Comparison of ENCODE assay signal across 23 mouse cellular contexts in genomic region chr19:40421037-40421436, GRCm38 (mm10).
A peak's percentile ranks its signal among the peaks of the same experiment; 100 is the strongest.
DNase-seq lines count a peak whose midpoint lies in the region; ATAC-seq and TF ChIP-seq lines count a peak whose summit lies in the region.
"Had no signal": no experiment of that assay in that cellular context is flagged by ENCODE, and none has a peak within 500 bp of the region (broad histone marks: within the 10 kb centered on the region; RNA-seq: fewer than 3 reads in every experiment).

No protein-coding gene starts in this region.

- H3K27me3 ChIP-seq in heart, embryonic 12.5 days (replicated peaks): no peaks in the 10 kb centered on the region
- H3K27me3 ChIP-seq in hindbrain, postnatal 0 days (ENCODE audit: insufficient read depth, low read length): no peaks in the 10 kb centered on the region
- no peaks in the 10 kb centered on the region for H3K27me3 ChIP-seq in hindbrain, embryonic 12.5 days
- no peaks in the 10 kb centered on the region for H3K27me3 ChIP-seq in forebrain, embryonic 14.5 days (replicated peaks; ENCODE audit: control insufficient read depth, insufficient read depth, low read length)
- H3K27me3 ChIP-seq in midbrain, embryonic 15.5 days (replicated peaks): no peaks in the 10 kb centered on the region
- H3K27me3 ChIP-seq: limb, embryonic 15.5 days had no signal

- TF ChIP-seq CTCF in hindbrain, postnatal 0 days (IDR thresholded peaks at IDR 0.05; ENCODE audit: low read depth): no peak

- H3K4me3 ChIP-seq in heart, embryonic 12.5 days: no peak overlapping the region
- no peak overlapping the region for H3K4me3 ChIP-seq in hindbrain, postnatal 0 days (ENCODE audit: low read length)
- H3K4me3 ChIP-seq in hindbrain, embryonic 12.5 days: no peak overlapping the region
- H3K4me3 ChIP-seq in forebrain, embryonic 14.5 days (ENCODE audit: low read depth, low read length): no peak overlapping the region
- H3K4me3 ChIP-seq in midbrain, embryonic 15.5 days: no peak overlapping the region
- H3K4me3 ChIP-seq: embryonic facial prominence, embryonic 10.5 days; limb, embryonic 15.5 days had no signal

- no peak overlapping the region for H3K9ac ChIP-seq in heart, embryonic 12.5 days
- no peak overlapping the region for H3K9ac ChIP-seq in hindbrain, postnatal 0 days (replicated peaks; ENCODE audit: low read length)
- H3K9ac ChIP-seq in hindbrain, embryonic 12.5 days: no peak overlapping the region
- H3K9ac ChIP-seq in forebrain, embryonic 14.5 days (ENCODE audit: low read length): no peak overlapping the region
- H3K9ac ChIP-seq in midbrain, embryonic 15.5 days: no peak overlapping the region
- H3K9ac ChIP-seq: limb, embryonic 15.5 days; liver, embryonic 14.5 days; lung, embryonic 14.5 days had no signal

- H3K9me3 ChIP-seq in heart, embryonic 12.5 days (replicated peaks): no peaks in the 10 kb centered on the region
- H3K9me3 ChIP-seq in hindbrain, postnatal 0 days (ENCODE audit: low read length): no peaks in the 10 kb centered on the region
- no peaks in the 10 kb centered on the region for H3K9me3 ChIP-seq in hindbrain, embryonic 12.5 days (replicated peaks)
- no peaks in the 10 kb centered on the region for H3K9me3 ChIP-seq in forebrain, embryonic 14.5 days (replicated peaks; ENCODE audit: control insufficient read depth, low read length)
- no peaks in the 10 kb centered on the region for H3K9me3 ChIP-seq in midbrain, embryonic 15.5 days
- H3K9me3 ChIP-seq: embryonic facial prominence, embryonic 10.5 days; limb, embryonic 15.5 days had no signal

- H3K36me3 ChIP-seq in heart, embryonic 12.5 days: no peaks in the 10 kb centered on the region
- no peaks in the 10 kb centered on the region for H3K36me3 ChIP-seq in hindbrain, postnatal 0 days (ENCODE audit: insufficient read depth, low read length)
- no peaks in the 10 kb centered on the region for H3K36me3 ChIP-seq in hindbrain, embryonic 12.5 days
- no peaks in the 10 kb centered on the region for H3K36me3 ChIP-seq in forebrain, embryonic 14.5 days (ENCODE audit: control insufficient read depth, insufficient read depth, low read length)
- no peaks in the 10 kb centered on the region for H3K36me3 ChIP-seq in midbrain, embryonic 15.5 days (replicated peaks)
- H3K36me3 ChIP-seq: embryonic facial prominence, embryonic 10.5 days; limb, embryonic 15.5 days had no signal

- H3K4me1 ChIP-seq in heart, embryonic 12.5 days (replicated peaks): peaks cover 54% of the 10 kb centered on the region
- H3K4me1 ChIP-seq in hindbrain, postnatal 0 days (ENCODE audit: insufficient read depth, low read length): 0 out of 2 replicates have a peak, but pooled peaks cover 4% of the 10 kb centered on the region
- peaks cover 11% of the 10 kb centered on the region for H3K4me1 ChIP-seq in hindbrain, embryonic 12.5 days
- peaks cover 8% of the 10 kb centered on the region for H3K4me1 ChIP-seq in forebrain, embryonic 14.5 days (ENCODE audit: control insufficient read depth, insufficient read depth, low read length)
- H3K4me1 ChIP-seq in midbrain, embryonic 15.5 days: peaks cover 7% of the 10 kb centered on the region

- intact Hi-C loops in heart, postnatal 36 days (cut with DNase I): no loop called here

- no peak for ATAC-seq in heart, embryonic 12.5 days (ENCODE audit: insufficient number of reproducible peaks, low FRiP score)
- 0 out of 2 replicates have a peak, but pooled peaks have one; percentile 55 for ATAC-seq in hindbrain, postnatal 0 days
- ATAC-seq in hindbrain, embryonic 12.5 days (ENCODE audit: low FRiP score): no peak
- peak; percentile 38; the same call in 1 of the 2 replicates for ATAC-seq in forebrain, embryonic 14.5 days
- ATAC-seq in midbrain, embryonic 15.5 days (replicated peaks): peak; percentile 72
- ATAC-seq: inflammation-experienced regulatory T-cells, adult 6 months had no signal

- DNase-seq in heart, postnatal 36 days: no peak
- no peak for DNase-seq in hindbrain, postnatal 0 days (ENCODE audit: low spot score)
- DNase-seq in forebrain, embryonic 14.5 days (ENCODE audit: low spot score): peak; percentile 67
- DNase-seq in thymus, postnatal 14 days: no peak
- DNase-seq: adrenal gland, postnatal 36 days; cerebellum, adult 11 months; cerebellum, adult 9-11 months; gastrocnemius, postnatal 25 days; kidney, adult 18-20 months; kidney, postnatal 4 days; left cerebral cortex, postnatal 4 days; lung, embryonic 14.5 days; retina, postnatal 1 day; right cerebral cortex, postnatal 25 days; spleen, adult 18-20 months; thymus, postnatal 25 days had no signal

- WGBS in heart, embryonic 12.5 days: 79% methylated on average over 7 of the region's 7 CpGs
- 31% methylated on average over 7 of the region's 7 CpGs for WGBS in hindbrain, postnatal 0 days
- WGBS in hindbrain, embryonic 12.5 days: 54% methylated on average over 7 of the region's 7 CpGs
- WGBS in forebrain, embryonic 14.5 days: 40% methylated on average over 7 of the region's 7 CpGs
- 34% methylated on average over 7 of the region's 7 CpGs for WGBS in midbrain, embryonic 15.5 days

- no peak overlapping the region for H3K4me2 ChIP-seq in heart, embryonic 12.5 days
- no peak overlapping the region for H3K4me2 ChIP-seq in hindbrain, postnatal 0 days (ENCODE audit: low read depth, low read length)
- H3K4me2 ChIP-seq in hindbrain, embryonic 12.5 days (replicated peaks): no peak overlapping the region
- H3K4me2 ChIP-seq in forebrain, embryonic 14.5 days (ENCODE audit: low read length): no peak overlapping the region
- no peak overlapping the region for H3K4me2 ChIP-seq in midbrain, embryonic 15.5 days
- H3K4me2 ChIP-seq: limb, embryonic 15.5 days; lung, embryonic 14.5 days had no signal

- peak overlapping the region; percentile 63; the same call in 1 of the 2 replicates for H3K27ac ChIP-seq in heart, embryonic 12.5 days (ENCODE audit: poor library complexity, severe bottlenecking)
- H3K27ac ChIP-seq in hindbrain, postnatal 0 days: peak overlapping the region; percentile 20; the same call in 1 of the 2 replicates
- H3K27ac ChIP-seq in hindbrain, embryonic 12.5 days: no peak overlapping the region
- H3K27ac ChIP-seq in forebrain, embryonic 14.5 days (ENCODE audit: low read depth, low read length): peak overlapping the region; percentile 66; the same call in 1 of the 2 replicates
- peak overlapping the region; percentile 54 for H3K27ac ChIP-seq in midbrain, embryonic 15.5 days
- H3K27ac ChIP-seq: embryonic facial prominence, embryonic 10.5 days; limb, embryonic 15.5 days; liver, embryonic 14.5 days had no signal

Comparison
In these comparisons a context has a peak if more than half of its experiments do, and no peak if none do; other contexts are left out.
1. ATAC-seq: peak in hindbrain, postnatal 0 days (single experiment), forebrain, embryonic 14.5 days (single experiment) and midbrain, embryonic 15.5 days (single experiment); none in heart, embryonic 12.5 days (single experiment) and hindbrain, embryonic 12.5 days (single experiment).